Comparison of ENCODE assay signal across 15 mouse cellular contexts in the genomic region with DNA sequence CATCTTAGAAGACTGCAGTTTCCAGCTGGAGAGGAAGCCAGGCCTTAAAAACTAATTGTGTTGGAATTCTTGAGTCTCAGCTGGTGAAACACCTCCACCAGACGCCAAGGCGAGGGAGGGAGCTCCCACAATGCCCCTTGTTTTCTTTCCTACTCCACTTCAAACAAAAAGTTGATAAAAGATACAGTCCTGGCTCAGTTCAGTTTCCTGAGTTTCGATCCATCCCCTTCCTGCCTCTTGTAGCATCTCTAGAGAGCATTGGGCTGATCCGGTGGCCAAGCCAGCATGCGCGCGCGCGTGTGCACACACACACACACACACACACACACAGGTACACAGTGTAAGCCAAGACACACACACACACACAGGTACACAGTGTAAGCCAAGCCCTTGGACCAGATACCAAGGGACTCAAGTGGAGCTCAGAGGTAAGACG.
DNase-seq lines count a peak whose midpoint lies in the region; ATAC-seq and TF ChIP-seq lines count a peak whose summit lies in the region.
"Had no signal": no experiment of that assay in that cellular context is flagged by ENCODE, and none has a peak within 500 bp of the region (broad histone marks: within the 10 kb centered on the region; RNA-seq: fewer than 3 reads in every experiment).

No protein-coding gene starts in this region.

- H3K9ac ChIP-seq in kidney, embryonic 14.5 days (ENCODE audit: low read depth, low read length) = no peak overlapping the region
- H3K9ac ChIP-seq in CH12.LX (ENCODE audit: insufficient read depth, low read depth) (no peak overlapping the region), ES-Bruce4 (ENCODE audit: low read depth, poor library complexity, severe bottlenecking) (no peak overlapping the region)
- H3K9ac ChIP-seq: heart, embryonic 13.5 days; liver, postnatal 0 days had no signal

- DNase-seq in kidney, postnatal 10 days = peak; percentile 40
- no peak for DNase-seq in CH12.LX (ENCODE audit: extremely low read depth)
- DNase-seq in heart, postnatal 4 days = peak; percentile 22
- no peak for DNase-seq in cerebellum, adult 9-11 months
- no peak for DNase-seq in layer of hippocampus, postnatal 25 days (ENCODE audit: extremely low spot score in 1 of 2, low spot score in 1 of 2)
- DNase-seq: cerebellum, adult 11-12 months; layer of hippocampus, adult 9-11 months; liver, postnatal 0 days; thymus, postnatal 25 days had no signal

- in situ Hi-C loops in CH12.LX (cut with MboI; ENCODE audit: low pct_ligation_motif_present, low pct_unique_long_range_greater_than_20kb, low sequenced_read_pairs) = loop anchor here (25.0 kb wide), 1 partner anchor 437 kb away; the partner anchor contains the start of gene Neurl3

- dilution Hi-C loops in CH12.LX (cut with MboI; ENCODE audit: extremely low pct_ligation_motif_present, extremely low pct_unique_long_range_greater_than_20kb, low sequenced_read_pairs) = no loop called here

- TF ChIP-seq CTCF in CH12.LX (conservative IDR thresholded peaks at IDR 0.05 in 1 of 2, IDR thresholded peaks at IDR 0.05 in 1 of 2; ENCODE audit: low read depth in 2 of 2, low read length in 2 of 2) (no peak), ES-Bruce4 (IDR thresholded peaks at IDR 0.05; ENCODE audit: low read depth, low read length) (no peak)

- TF ChIP-seq RAD21 in CH12.LX (IDR thresholded peaks at IDR 0.05; ENCODE audit: low read depth, low read length) = no peak

- H3K4me3 ChIP-seq in kidney, embryonic 14.5 days (ENCODE audit: low read length) = no peak overlapping the region
- H3K4me3 ChIP-seq in CH12.LX (replicated peaks in 1 of 3; ENCODE audit: low read depth in 2 of 3, low read length in 2 of 3, poor library complexity in 1 of 3) (no peak overlapping the region), ES-Bruce4 (ENCODE audit: low read depth, low read length) (peak overlapping the region; percentile 30)
- H3K4me3 ChIP-seq: forebrain, embryonic 10.5 days; heart, embryonic 13.5 days had no signal

- no peaks in the 10 kb centered on the region for H3K9me3 ChIP-seq in kidney, embryonic 14.5 days (ENCODE audit: control insufficient read depth, low read length)
- H3K9me3 ChIP-seq in CH12.LX (replicated peaks; ENCODE audit: low read length) (peaks cover 3% of the 10 kb centered on the region), ES-Bruce4 (replicated peaks; ENCODE audit: control insufficient read depth, insufficient read depth, low read length, poor library complexity, severe bottlenecking) (no peaks in the 10 kb centered on the region)
- H3K9me3 ChIP-seq: forebrain, embryonic 10.5 days; heart, embryonic 13.5 days had no signal

- H3K4me1 ChIP-seq in kidney, embryonic 14.5 days (ENCODE audit: control insufficient read depth, insufficient read depth, low read length) = peaks cover 4% of the 10 kb centered on the region; the same call in 1 of the 2 replicates
- H3K4me1 ChIP-seq in CH12.LX (ENCODE audit: control insufficient read depth in 1 of 2, insufficient read depth in 2 of 2) (peaks cover 36 to 71% of the 10 kb centered on the region in 2 experiments), ES-Bruce4 (ENCODE audit: control insufficient read depth, insufficient read depth, low read length) (peaks cover 5% of the 10 kb centered on the region)

- ATAC-seq in kidney, embryonic 14.5 days (ENCODE audit: low FRiP score, low TSS enrichment) = no peak
- ATAC-seq: hindbrain, postnatal 0 days; liver, postnatal 0 days had no signal

- no peak overlapping the region for H3K4me2 ChIP-seq in kidney, embryonic 14.5 days (replicated peaks; ENCODE audit: low read depth, low read length)
- no peak overlapping the region for H3K4me2 ChIP-seq in CH12.LX (ENCODE audit: insufficient read depth, low read depth, poor library complexity, severe bottlenecking)
- H3K4me2 ChIP-seq: heart, embryonic 13.5 days had no signal

- TF ChIP-seq POLR2A in CH12.LX (IDR thresholded peaks at IDR 0.05; ENCODE audit: low read depth, low read length) = no peak
- no peak for TF ChIP-seq POLR2A in ES-Bruce4 (IDR thresholded peaks at IDR 0.05; ENCODE audit: insufficient read depth, low read length)

- 69% methylated on average over 10 of the region's 10 CpGs for WGBS in kidney, embryonic 14.5 days

- no peaks in the 10 kb centered on the region for H3K27me3 ChIP-seq in kidney, embryonic 14.5 days (ENCODE audit: control insufficient read depth, insufficient read depth, low read length)
- H3K27me3 ChIP-seq in CH12.LX (replicated peaks) (no peaks in the 10 kb centered on the region), ES-Bruce4 (ENCODE audit: control insufficient read depth, insufficient read depth, low read length, poor library complexity, severe bottlenecking) (no peaks in the 10 kb centered on the region)
- H3K27me3 ChIP-seq: heart, embryonic 13.5 days had no signal

- TF ChIP-seq EP300 in CH12.LX (IDR thresholded peaks at IDR 0.05; ENCODE audit: low read length) (no peak), ES-Bruce4 (IDR thresholded peaks at IDR 0.05; ENCODE audit: insufficient read depth, low read depth, low read length) (peak; percentile 27; the same call in 1 of the 2 replicates)

- H3K36me3 ChIP-seq in kidney, embryonic 14.5 days (ENCODE audit: control insufficient read depth, insufficient read depth, low read length) = no peaks in the 10 kb centered on the region
- H3K36me3 ChIP-seq in CH12.LX (replicated peaks in 1 of 2; ENCODE audit: control insufficient read depth in 1 of 2, insufficient read depth in 1 of 2, low read length in 1 of 2) = no peaks in the 10 kb centered on the region
- H3K36me3 ChIP-seq in ES-Bruce4 (ENCODE audit: control insufficient read depth, insufficient read depth, low read length, poor library complexity, severe bottlenecking) = no peaks in the 10 kb centered on the region
- H3K36me3 ChIP-seq: forebrain, embryonic 10.5 days; heart, embryonic 13.5 days had no signal

- H3K79me2 ChIP-seq in CH12.LX (replicated peaks; ENCODE audit: control insufficient read depth, extremely low read depth, insufficient read depth, poor library complexity, severe bottlenecking) = no peaks in the 10 kb centered on the region

- H3K27ac ChIP-seq in kidney, embryonic 14.5 days (ENCODE audit: low read depth, low read length) = no peak overlapping the region
- H3K27ac ChIP-seq in CH12.LX (ENCODE audit: insufficient read depth, low read depth) (peak overlapping the region; percentile 68), ES-Bruce4 (ENCODE audit: insufficient read depth, low read length) (peak overlapping the region; percentile 70)
- H3K27ac ChIP-seq: forebrain, embryonic 10.5 days; heart, embryonic 13.5 days; hindbrain, postnatal 0 days; kidney, postnatal 0 days had no signal

TF ChIP-seq in CH12.LX, 34 proteins besides CTCF, POLR2A, EP300 and RAD21:
- TF ChIP-seq ZKSCAN1 (IDR thresholded peaks at IDR 0.05; ENCODE audit: borderline replicate concordance, low read depth, low read length) = no peak
- TF ChIP-seq NRF1 (IDR thresholded peaks at IDR 0.05; ENCODE audit: low read depth, low read length) = peak; percentile 60

Comparison
In these comparisons a context has a peak if more than half of its experiments do, and no peak if none do; other contexts are left out.
1. DNase-seq: peak in kidney, postnatal 10 days (single experiment) and heart, postnatal 4 days (single experiment); none in CH12.LX (single experiment), cerebellum, adult 9-11 months (single experiment) and layer of hippocampus, postnatal 25 days (0 of 2).